Mouse (Mus musculus): ENCODE measurements around the gene Ado.

Ado gene

DNA sequence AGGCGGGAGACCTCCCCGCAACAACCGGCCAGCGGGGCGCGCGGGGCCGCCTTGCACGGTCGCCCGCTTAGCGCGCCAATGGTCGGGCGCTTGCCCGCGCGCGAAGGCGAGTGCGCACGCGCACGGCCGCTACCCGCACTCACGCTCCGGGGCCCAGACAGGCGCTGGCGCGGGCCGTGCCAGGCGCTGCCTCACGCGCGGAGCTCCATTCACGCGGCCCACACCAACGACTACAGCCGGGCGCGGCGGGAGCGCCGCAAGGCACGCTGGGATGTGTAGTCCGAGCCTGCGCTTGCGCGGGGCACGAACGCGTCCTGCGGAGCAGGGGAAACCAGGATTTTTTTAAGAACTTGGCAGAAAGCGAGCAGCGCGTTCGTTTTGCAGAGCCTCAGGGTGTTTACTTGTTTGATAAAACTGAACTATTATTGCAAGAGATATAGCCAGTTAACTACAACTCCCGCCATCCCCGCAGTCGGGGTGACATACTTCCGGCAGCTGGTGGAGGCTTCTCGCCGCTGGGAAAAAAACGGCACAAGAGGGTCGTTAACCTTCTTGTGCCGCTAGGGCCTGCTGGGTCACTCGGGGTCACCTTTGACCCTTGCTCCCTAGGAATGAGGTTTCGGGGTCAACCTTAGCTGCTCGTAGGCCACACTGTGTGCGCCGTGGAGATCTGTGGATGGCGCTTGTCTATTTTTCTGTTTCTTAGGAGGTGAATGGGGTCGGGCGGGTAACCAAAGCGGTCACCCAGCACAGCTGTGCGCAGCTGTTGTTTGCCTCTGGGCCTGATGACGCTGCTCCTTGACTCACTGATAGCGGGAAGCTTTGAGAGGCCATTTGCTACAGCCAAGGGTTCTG, at the start of gene Ado:
Gene Ado, minus strand, starts transcription at position 79 of the 855 bp plus-strand sequence.
- peak; percentile 95 for DNase-seq

DNA sequence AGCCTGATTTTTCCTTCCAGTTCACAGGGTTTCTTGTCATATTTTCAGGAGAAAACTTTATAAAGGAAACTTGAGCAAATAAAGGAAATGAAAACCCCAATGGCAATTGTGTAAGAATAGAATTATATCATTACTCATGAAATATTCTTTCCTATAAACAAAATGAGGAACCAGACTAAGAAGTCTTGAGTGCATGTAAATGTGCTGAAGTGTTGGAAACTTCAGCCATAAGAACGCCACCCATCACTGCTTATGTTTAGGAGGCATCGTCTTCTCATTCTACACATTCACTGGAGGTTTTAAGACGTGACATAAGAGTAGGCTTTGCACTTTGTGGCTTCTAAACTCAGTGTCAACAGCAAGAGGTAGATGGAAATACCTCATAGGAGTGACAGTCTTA, 46.5 kb upstream of the Ado start:
- DNase-seq: no peak

DNA sequence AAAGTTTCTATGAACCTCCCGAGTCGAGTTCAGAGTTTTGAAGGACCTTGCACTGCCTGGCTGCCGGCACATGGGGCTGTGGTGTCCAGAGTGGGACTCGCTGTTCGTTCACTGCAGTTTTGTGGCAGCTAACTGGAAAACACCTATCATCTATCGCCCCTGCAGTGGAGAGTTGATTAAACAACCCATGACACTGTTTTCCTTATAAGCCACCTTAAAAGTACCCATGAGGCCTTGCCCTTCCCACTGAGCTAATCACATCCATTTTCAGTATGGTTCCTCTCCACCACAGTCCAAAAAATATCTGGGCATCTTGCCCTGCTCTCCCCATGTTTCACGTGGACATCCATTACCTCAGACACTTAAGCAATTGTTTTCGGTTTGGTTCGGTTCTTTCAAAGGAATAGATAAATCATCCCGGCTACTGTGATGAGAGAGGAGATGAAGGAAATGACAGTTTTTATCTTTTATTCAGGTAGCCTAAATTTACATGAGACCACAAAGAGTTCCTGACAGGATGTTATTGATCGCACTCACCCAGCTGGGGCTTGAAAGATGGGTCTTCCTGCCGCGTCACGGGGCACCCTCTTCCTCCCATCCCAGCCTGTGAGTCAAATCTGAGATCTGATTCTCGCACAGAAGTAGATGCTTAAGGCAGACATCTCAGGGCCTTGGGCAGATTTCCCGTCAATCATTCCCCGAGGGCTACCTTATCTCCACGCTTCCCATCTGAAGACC, 37.3 kb upstream of the Ado start:
- DNase-seq: no peak

DNA sequence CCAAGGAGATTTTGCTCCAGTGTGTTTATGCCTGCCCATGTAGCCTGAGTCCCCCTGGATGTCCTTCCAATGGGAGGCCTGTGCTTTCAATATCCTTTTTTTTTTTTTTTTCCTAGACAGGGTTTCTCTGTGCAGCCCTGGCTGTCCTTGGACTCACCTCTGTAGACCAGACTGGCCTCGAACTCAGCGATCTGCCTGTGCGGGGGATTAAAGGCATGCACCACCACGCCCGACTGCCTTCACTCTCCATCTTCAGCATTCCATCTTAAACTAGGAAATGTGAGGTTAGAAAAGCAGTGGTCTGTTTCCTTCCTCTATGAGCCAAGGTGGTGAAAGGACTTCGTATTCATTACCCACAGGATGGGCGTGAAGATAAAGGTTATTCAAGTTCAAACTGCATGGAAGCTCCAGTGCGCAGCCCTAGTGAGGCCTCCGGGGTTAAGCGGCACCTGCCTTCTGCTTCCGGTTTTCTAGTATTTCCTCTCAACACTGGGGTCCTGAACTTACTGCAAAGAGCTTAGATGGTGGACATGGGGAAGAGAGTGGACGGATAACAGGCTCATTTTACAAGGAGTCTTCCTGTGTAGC, 33.0 kb upstream of the Ado start:
- DNase-seq: no peak

DNA sequence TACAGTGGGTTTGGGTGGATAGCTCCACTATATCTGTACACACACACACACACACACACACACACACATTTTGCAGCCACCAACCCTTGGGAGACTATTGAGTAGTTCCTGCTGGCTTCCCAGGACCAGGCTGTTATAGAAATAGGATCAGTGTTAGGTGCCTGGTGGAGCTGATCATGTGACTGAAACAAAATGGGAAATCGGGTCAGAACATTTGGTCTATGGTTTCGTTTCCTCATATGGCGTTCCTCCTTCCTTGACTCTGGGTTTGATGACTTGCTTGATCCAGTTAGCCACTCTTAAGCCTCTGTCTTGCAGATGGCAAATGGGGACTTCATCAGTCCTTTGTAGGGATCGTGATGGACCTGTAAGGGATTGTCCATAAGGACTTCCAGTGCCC, 31.1 kb upstream of the Ado start:
- DNase-seq: no peak

DNA sequence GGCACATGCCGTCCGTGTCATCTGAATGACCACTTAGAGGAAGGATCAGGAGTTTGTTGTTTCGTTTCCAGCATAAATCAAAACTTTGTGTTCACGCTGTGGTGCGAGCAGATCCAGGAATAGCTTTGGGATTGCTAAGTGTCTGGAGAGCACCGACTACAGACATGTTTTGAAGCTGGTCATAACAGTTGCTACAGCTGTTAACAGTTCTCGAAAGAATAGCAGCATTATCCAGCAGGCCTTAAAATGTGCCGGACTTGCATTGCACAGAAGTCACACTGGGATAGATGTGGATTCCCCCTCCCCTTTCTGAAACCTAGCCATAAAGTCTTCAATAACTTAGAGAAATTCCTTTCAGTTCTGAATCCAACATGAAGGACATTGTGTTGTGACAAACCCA, 24.6 kb upstream of the Ado start:
- DNase-seq: no peak

DNA sequence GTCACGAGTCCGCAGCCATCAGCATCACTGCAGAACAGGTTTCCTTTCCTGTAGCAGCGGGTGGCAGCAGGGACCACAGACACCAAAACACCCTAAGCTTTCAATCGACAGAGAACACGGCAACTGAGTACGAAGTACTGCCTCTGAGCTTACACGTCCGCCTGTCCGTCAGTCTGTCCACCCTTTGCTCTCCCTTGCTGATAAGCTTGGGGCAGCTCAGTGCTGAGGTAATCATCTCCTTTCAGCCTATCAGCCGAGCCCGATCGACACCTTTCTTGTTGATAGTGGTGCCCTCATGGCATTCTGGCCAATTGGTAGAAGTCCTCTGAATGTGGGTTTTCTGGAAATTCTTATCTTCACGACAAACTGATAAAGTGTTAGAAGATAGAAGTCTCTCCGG, 22.7 kb upstream of the Ado start:
- DNase-seq: no peak

DNA sequence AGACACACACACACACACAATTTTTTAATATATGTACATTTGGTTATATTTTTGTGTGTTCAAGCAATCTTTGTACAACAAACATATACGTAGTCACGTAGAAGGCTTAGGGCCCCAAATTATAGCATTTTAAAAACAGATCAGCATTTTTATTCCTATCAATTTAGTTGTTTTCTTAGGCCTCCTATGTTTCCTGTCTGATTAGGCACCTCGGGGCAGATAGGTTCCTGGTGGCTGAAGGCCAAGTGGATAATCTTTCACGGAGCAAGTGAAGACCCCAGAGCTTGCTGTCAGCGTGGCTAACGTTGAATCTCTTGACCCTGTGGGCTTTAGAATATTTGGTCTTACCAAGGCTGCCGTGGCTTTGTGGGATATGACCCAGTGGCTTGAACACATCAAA, 20.8 kb upstream of the Ado start:
- DNase-seq: no peak

DNA sequence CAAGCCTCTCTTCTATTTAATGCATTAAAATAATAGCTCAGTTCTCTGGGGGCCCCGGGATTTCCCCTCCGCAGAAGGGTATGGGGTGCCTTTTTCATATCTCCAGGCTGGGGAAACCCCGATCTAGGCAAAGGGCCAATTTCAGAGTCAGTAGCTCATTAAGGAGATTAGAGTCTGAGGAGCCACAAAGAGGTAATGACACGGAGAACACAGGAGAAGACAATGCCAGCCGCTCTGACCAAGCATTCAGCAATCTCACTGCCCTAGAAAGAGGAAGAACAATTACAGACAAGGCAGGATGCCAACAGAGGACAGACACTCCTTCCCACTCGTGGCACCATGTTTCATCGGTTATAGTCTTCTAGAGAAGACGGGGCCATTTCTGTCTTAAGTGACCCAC, 17.3 kb upstream of the Ado start:
- no peak for DNase-seq

DNA sequence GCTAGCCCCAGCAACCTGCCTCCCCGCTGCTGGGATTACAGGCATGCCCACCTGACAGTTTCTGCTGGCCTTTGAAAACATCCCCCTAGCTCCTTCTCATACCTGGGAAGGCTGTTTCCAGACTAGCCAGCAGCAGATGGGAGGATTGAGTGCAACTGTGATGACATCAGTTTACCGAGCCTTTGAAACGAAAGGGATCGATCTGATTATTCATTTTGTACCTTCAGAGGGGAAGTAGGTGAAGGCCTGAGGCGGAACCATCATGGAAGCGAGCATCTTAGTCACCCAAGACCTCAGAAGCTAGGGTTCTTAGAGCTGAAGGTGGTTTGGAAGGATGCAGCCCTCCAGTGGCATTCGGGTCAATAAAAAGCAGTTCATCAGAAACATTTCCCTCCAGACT, 15.8 kb upstream of the Ado start:
- DNase-seq: no peak

DNA sequence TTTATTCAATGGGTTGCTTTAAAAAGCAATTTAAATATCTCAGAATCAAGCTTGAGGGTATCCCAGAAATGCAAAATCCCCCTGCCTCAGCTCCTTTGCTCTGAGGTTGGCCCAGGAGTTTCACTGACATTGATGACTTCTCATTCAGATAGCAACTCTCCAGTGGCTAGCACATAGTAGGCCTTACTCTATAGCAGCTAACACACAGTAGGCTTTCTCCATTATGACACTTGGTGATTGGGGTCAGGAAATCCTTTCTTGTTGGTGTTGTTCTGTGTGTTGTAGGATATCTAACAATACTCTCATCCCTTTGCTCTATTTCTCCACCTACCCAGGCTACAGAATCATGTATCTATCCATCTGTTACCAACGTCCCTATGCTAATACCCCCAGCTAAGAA, 12.4 kb upstream of the Ado start:
- DNase-seq: no peak

DNA sequence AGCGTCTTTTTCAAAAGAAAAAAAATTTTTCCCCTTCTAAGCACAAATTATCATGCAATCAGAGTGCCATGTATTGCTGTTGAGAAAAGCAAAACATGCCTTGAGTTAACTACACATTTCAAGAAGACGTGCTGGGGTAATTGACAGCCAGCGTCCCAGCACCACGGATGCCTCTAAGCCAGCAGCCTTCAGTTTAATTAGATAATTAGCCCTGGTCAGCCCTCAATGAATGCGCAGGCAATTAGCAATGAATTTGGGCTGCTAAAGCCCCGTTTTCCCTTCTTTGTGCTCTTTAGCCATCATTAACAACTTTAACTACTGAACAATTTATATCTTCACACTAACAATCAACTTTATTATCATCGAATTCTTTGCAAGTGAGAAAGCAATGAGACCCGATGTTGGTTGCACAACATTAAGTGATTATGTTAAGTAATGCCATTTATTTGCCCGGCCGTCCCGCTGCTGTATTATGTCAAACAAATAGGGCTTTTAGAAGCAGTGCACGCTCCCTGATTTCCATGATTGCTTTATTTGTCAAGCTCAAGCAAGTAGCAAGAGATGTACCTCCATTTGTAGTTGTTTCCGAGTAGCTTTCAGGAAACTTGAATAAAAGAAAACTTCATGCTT, 11.1 kb upstream of the Ado start:
- DNase-seq: no peak

DNA sequence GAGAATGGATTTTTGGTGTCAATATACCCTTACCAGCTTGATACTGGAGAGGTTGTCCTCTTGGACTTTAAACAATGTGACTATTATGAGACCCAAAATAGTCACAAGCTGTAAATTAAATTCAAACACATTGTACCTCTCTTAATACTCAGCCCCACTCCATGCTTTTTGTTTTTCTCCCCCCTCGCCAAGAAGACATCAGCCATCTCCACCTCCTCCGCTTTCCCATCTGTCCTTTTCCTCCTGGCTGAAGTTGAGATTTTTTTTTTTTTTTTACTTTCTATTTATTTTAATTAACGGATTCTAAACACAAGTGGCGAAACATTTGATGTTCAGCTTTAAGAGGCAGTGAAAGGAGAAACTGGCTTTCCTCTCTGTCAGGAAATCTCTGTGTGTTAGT, 9.3 kb upstream of the Ado start:
- DNase-seq: no peak

DNA sequence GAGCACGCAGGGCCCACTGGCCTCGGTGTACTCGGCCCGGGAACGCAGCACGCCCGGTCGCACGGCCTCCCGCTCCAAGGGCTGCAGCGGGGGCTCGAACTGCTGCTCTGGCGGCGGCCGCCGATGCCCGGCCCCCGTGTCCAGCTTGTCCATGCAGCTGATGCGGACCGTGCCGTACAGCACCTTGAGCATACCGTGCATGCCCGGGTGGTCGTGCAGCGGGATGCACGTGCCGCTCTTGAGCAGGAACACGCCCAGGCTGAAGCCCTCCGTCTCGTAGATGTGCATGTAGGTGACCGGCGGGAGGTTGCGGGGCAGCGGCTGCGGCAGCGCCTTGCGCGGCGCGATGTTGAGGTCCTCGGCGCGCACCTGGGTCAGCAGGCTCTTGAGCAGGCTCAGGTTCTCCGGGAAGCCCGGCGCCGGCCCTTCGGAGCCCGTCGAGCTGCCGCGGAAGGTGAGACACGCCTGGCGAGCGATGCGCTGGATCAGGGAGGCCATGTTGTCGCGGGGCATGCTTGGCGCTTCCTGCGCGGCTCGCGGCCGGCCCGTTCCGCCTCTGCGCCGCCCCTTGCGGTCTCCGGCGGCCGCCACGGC, 397 bp downstream of the Ado start:
- DNase-seq: peak; percentile 61

DNA sequence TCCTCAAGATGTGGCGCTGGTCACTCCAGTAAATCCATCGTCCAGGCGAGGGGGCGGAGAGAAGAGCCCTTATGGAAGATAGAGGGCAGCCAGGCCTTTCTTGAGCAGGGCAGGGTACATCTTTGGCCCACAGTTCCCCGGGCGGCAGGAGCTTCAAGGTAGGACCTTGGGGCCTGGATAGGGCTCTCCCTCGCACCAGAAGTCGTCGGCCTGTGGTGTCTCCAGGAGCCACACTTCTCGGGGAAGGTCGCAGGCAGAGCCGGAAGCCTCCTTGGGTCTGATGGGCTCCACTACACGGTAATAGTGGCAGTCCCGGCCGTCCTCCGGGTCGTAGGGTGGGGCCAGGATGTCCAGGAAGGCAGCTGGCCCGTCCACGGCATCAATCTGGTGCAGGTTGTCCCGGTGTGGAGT, 900 bp downstream of the Ado start:
- DNase-seq: no peak

DNA sequence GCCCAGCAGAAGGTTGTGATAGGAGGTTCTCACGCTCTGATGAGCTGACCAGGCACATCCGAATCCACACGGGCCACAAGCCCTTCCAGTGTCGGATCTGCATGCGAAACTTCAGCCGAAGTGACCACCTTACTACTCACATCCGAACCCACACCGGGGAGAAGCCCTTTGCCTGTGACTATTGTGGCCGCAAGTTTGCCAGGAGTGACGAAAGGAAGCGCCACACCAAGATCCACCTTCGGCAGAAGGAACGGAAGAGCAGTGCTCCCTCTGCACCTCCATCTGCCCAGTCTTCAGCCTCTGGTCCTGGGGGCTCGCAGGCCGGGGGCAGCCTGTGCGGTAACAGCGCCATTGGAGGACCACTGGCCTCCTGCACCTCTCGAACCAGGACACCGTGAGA, 8.2 kb downstream of the Ado start:
- no peak for DNase-seq

DNA sequence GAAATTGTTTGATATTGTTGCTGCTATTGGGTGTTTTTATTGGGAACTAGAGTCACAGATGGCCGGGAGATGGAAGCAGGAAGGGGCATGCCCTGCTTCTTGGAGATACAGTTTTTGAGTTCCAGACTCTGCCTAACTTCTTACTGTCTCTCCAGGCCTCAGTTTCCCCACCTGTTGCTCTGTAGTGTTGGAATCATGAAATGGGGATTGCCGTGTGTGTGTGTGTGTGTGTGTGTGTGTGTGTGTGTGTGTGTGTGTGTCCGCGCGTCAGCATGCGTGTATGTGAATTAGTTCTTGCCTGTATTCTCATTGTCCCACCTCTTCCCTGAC, 9.4 kb downstream of the Ado start:
- no peak for DNase-seq

DNA sequence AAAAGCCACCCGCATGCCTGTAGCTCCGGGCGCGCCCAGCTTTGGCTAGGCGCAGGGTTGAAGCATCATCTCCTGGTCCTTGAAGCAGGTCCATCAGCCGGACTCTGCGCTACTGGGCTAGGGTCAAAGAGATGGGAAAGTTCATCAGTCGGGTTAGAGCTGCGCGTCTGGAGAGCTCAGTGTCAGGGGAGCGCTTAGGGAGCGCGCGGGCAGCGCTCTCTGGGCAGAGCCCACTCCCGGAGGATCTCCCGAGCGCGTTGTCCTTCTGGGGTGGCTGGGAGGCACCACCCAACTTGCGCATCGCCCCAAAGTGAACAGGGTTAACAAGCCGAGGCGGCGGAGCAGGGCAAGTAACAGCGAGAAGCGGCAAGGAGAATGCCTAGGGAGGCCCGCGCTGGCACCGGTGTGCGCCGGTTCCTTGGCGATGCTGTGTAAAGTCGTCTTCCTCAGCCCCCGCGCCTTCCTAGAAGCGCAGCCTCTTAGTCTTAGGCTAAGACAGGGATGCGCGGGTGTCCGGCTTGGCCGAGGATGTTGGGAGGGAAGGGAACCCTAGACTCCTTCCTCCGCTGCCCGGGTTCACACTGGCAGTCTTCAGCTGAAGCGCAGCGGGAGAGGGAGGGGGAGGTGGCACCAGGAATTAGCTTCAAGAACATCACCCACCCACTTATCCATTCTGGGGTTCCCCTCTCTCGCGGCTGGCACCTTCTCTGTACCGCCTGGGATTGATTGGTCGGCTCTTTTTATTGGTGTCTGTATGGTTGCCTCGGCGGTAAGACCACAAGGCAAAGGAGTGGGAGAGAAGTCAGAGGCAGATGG, 10.0 kb downstream of the Ado start:
- DNase-seq: no peak

DNA sequence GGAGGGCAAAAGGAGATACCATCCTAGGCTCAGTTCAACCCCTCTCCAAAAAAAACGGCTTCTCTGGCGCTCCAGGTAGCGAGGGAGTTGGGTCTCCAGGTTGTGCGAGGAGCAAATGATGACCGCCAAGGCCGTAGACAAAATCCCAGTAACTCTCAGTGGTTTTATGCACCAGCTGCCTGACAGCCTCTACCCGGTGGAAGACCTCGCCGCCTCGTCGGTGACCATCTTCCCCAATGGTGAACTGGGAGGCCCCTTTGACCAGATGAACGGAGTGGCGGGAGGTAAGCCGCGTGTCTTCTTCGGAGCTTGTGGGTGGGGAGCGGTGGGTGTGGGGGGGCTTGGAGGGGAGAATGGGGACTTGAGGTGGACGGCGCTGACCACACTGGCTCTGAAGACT, 10.6 kb downstream of the Ado start:
- no peak for DNase-seq

DNA sequence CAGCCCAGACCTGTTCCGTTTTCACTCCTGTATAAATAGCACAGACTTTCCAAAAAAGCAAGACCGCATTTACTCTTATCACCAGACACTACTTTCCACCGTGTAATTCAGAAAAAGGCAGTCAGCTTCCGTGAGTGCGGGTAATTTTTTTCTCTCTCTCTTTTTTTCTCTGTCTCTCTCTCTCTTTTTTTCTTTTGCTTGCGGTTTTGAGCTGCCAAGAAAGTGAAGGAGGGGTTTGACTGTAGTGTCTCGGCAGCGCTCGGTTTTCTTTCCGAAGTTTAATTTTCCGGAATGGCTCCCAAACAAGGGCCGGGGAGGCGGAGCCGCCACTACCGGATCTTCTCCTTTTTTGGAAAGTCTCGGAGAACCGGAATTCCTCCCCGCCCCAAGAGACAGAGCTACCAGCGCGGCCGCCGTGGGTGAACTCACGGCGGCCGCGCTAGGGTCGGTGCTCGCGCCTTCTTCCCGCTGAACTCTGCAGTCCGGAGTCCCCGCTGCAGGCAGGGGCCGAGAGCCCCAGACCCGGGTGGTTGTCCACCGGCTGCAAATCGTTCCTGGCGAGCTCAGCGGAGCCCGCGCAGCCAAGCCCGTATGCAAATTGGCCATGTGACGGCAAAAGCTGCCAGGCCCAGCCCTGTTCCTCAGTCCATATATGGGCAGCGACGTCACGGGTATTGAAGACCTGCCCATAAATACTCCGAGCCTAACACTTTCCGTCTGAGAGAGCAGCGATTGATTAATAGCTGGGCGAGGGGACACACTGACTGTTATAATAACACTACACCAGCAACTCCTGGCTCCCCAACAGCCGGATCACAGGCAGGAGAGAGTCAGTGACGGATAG, 11.4 kb downstream of the Ado start:
- peak; percentile 94 for DNase-seq

DNA sequence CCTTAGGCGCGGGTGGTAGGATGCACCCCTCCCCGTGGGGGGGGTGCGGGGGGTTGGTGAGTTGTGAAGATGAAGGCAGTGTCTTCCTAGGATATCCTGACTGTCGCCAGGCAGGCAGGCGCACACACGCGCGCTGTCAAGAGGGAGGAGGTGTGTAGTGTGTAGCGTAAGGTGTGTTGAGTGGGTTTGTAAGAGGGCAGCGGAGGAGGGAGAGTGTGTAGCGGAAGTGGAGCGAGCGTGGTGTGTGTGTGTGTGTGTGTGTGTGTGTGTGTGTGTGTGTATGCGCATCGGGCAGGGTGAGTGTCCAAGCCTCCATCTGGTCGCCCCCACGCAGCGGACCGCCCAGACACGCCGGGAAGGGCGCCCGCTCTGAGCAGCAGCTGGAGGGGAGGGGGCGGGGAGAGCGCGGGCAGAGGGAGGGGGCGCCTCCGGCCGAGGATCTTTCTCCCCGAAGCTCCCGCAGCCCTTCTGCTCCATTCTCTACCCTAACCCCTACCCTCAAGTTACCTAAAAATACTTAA, 12.1 kb downstream of the Ado start:
- DNase-seq: peak; percentile 62
